Mouse (Mus musculus) thymus, adult 2 months (tissue): ENCODE data around the gene Acot8.

Experiments
- CTCF ChIP-seq: fragments of 200-500 bp; IDR thresholded peaks from 2 replicates; pipeline ENCODE4 v1.5.1; 2012; ENCODE audit warnings: mild to moderate bottlenecking, control low read depth, low read length, moderate library complexity, borderline replicate concordance; ENCODE audit not compliant: control insufficient read depth, poor library complexity, insufficient read depth; ENCODE audit errors: extremely low read depth
- POLR2A ChIP-seq: fragments of 200-500 bp; IDR thresholded peaks from 2 replicates; pipeline ENCODE4 v1.6.1; 2012; ENCODE audit warnings: mild to moderate bottlenecking, low read length, control low read depth, moderate library complexity; ENCODE audit not compliant: control insufficient read depth, poor library complexity, insufficient read depth; ENCODE audit errors: extremely low read depth

- no peak for TF ChIP-seq POLR2A
- no peak for TF ChIP-seq CTCF
Measured at GRCm38 (mm10) chr2:164748991-164749390, 55.7 kb downstream of the Acot8 start.
